Mouse (Mus musculus): ENCODE data around the gene Tub.

Gene Tub

GRCm38 (mm10) chr7:109031331-109031730 lies 81.2 kb downstream of the Tub start:
- DNase-seq (ENCODE audit: low spot score) = no peak

GRCm38 (mm10) chr7:109032054-109032453 lies 81.9 kb downstream of the Tub start:
- no peak for DNase-seq (ENCODE audit: low spot score)

GRCm38 (mm10) chr7:109038121-109038735 lies 88.1 kb downstream of the Tub start:
- DNase-seq (ENCODE audit: low spot score) = no peak

GRCm38 (mm10) chr7:109038987-109039386 lies 88.8 kb downstream of the Tub start:
- DNase-seq (ENCODE audit: low spot score) = no peak

- no peak for DNase-seq (ENCODE audit: low spot score)
Observed at GRCm38 (mm10) chr7:109039445-109039844, 89.3 kb downstream of the Tub start.

GRCm38 (mm10) chr7:109045876-109046275 lies 95.7 kb downstream of the Tub start:
- DNase-seq (ENCODE audit: low spot score) = no peak

GRCm38 (mm10) chr7:109050831-109051230 lies 100.7 kb downstream of the Tub start:
- no peak for DNase-seq (ENCODE audit: low spot score)

- no peak for DNase-seq (ENCODE audit: low spot score)
Observed at GRCm38 (mm10) chr7:109059536-109059935, 109.4 kb downstream of the Tub start.

- no peak for DNase-seq (ENCODE audit: low spot score)
Observed at GRCm38 (mm10) chr7:109069641-109070040, 119.5 kb downstream of the Tub start.

- DNase-seq (ENCODE audit: low spot score) = no peak
Observed at GRCm38 (mm10) chr7:109072326-109072725, 122.2 kb downstream of the Tub start.

- DNase-seq (ENCODE audit: low spot score) = peak; percentile 79
Observed at GRCm38 (mm10) chr7:109082269-109083112, 132.4 kb downstream of the Tub start.

- peak; percentile 76 for DNase-seq (ENCODE audit: low spot score)
Observed at GRCm38 (mm10) chr7:109083113-109083812, 133.1 kb downstream of the Tub start, which contains the start of gene Ric3. TSS of gene Ric3 (minus strand) at chr7:109083331.

GRCm38 (mm10) chr7:109083813-109084184 lies 133.7 kb downstream of the Tub start:
- DNase-seq (ENCODE audit: low spot score) = peak; percentile 51

Measured in testis, postnatal 10 days (tissue).